Mouse (Mus musculus) embryonic facial prominence, embryonic 14.5 days (tissue): ENCODE data around the gene Nkpd1. TPM values are rescaled to one million over a fixed set of nuclear protein-coding genes. Genes with fewer than 3 reads are reported as not detected.

ENCODE experiments used
- ATAC-seq: fragments of 200-750 bp; cut with Nextera tagmentation; 2 replicates; pipeline ENCODE4 v1.8.0; 2017; ENCODE audit warnings: low read depth, moderate number of reproducible peaks, moderate TSS enrichment
- DNase-seq: peaks from one replicate; pipeline ENCODE4 v3.0.0-alpha.2; 2015; ENCODE audit warnings: low spot score
- H3K27ac ChIP-seq: fragments of 300-500 bp; sonication (generic); replicated peaks from 2 replicates; pipeline ENCODE4 v1.5.1; 2014; ENCODE audit warnings: low read depth, mild to moderate bottlenecking, low read length, moderate library complexity
- H3K27me3 ChIP-seq: fragments of 300-500 bp; sonication (generic); replicated peaks from 2 replicates; pipeline ENCODE4 v1.6.1; 2014; ENCODE audit warnings: low read length; ENCODE audit not compliant: control insufficient read depth, insufficient read depth
- H3K36me3 ChIP-seq: fragments of 300-500 bp; sonication (generic); 2 replicates; pipeline ENCODE4 v1.6.1; 2014; ENCODE audit warnings: low read length, mixed read lengths; ENCODE audit not compliant: control insufficient read depth, insufficient read depth
- H3K4me1 ChIP-seq: fragments of 300-500 bp; sonication (generic); 2 replicates; pipeline ENCODE4 v1.6.1; 2014; ENCODE audit warnings: antibody characterized with exemption, low read length; ENCODE audit not compliant: control insufficient read depth, insufficient read depth
- H3K4me2 ChIP-seq: fragments of 300-500 bp; sonication (generic); 2 replicates; pipeline ENCODE4 v1.6.1; 2014; ENCODE audit warnings: low read depth, mild to moderate bottlenecking, low read length, moderate library complexity, mixed read lengths
- H3K4me3 ChIP-seq: fragments of 300-500 bp; sonication (generic); 2 replicates; pipeline ENCODE4 v1.5.1; 2014; ENCODE audit warnings: low read depth, mild to moderate bottlenecking, low read length
- H3K9ac ChIP-seq: fragments of 300-500 bp; sonication (generic); 2 replicates; pipeline ENCODE4 v1.6.1; 2014; ENCODE audit warnings: low read depth, mild to moderate bottlenecking, low read length, moderate library complexity, mixed read lengths
- H3K9me3 ChIP-seq: fragments of 300-500 bp; sonication (generic); 2 replicates; pipeline ENCODE4 v1.6.1; 2016; ENCODE audit warnings: low read length; ENCODE audit not compliant: control insufficient read depth
- WGBS: fragments of 180-500 bp; shearing (Covaris S2); extraction: QIAGEN DNeasy Blood & Tissue Kit; methylation state at CpG from one replicate; pipeline ENCODE4 v1.1.7; 2014; 5-methylcytosine and 5-hydroxymethylcytosine counted together
- polyA plus RNA-seq: library from polyadenylated mRNA; unstranded; fragments of >200 nt; fragmentation: Nextera tagmentation; extraction: Ambion mirVana; gene quantifications from 2 replicates; pipeline ENCODE4 v1.2.1, GENCODE M21; 2014

Gene Nkpd1
- polyA plus RNA-seq, 1 experiment from 2014 or later = 0.42 TPM

DNA sequence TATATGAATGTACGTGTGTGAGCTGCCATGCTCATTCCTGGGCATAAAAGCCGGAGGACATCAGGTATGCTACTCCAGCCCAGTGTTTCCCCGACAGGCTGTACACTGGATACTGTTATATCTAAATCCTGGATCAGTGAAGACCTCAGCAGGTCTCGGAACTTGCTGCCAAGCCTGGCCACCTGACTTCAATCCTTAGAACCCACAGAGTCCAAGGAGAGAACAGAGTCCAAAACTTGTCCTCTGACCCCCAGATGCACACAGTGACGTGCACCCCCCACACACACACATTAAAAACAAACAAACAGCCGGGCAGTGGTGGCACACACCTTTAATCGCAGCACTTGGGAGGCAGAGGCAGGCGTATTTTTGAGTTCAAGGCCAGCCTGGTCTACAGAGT, 49.8 kb downstream of the Nkpd1 start:
- Histone ChIP-seq H3K27ac (no peak overlapping the region), H3K27me3 (no peaks in the 10 kb centered on the region), H3K9me3 (0 out of 2 replicates have a peak, but pooled peaks cover 4% of the 10 kb centered on the region), H3K9ac (no peak overlapping the region), H3K4me1 (peaks cover 10% of the 10 kb centered on the region; the same call in 1 of the 2 replicates), H3K4me3 (no peak overlapping the region), H3K36me3 (peaks cover 48% of the 10 kb centered on the region), H3K4me2 (no peak overlapping the region)
- no peak for DNase-seq
- no peak for ATAC-seq
- 92% methylated on average over 8 of the region's 8 CpGs for WGBS

DNA sequence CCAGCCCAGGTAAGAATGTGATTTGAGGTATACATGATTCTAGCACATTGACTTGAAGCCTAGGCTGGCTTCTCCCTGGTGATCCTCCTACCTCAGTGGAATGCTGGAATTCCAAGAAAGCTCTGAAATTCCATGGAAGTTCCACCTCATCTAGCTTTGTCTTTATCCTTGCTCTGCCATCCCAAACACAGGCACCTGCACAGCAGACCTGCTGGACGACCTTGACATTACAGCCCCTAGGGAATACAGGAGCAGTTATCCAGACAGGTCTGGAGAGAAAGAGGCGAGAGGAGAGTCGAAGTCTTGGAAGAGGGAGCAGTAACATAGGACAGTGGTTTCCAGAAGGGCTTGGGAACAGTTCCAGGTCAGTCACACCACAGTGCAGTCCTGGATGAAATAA, 52.0 kb downstream of the Nkpd1 start:
- Histone ChIP-seq H3K36me3 (peaks cover 38% of the 10 kb centered on the region), H3K4me2 (no peak overlapping the region), H3K27ac (no peak overlapping the region), H3K9me3 (0 out of 2 replicates have a peak, but pooled peaks cover 4% of the 10 kb centered on the region), H3K4me3 (no peak overlapping the region), H3K27me3 (no peaks in the 10 kb centered on the region), H3K4me1 (peaks cover 12% of the 10 kb centered on the region; the same call in 1 of the 2 replicates), H3K9ac (no peak overlapping the region)
- DNase-seq (no peak), ATAC-seq (no peak)
- 71% methylated on average over 3 of the region's 3 CpGs for WGBS

DNA sequence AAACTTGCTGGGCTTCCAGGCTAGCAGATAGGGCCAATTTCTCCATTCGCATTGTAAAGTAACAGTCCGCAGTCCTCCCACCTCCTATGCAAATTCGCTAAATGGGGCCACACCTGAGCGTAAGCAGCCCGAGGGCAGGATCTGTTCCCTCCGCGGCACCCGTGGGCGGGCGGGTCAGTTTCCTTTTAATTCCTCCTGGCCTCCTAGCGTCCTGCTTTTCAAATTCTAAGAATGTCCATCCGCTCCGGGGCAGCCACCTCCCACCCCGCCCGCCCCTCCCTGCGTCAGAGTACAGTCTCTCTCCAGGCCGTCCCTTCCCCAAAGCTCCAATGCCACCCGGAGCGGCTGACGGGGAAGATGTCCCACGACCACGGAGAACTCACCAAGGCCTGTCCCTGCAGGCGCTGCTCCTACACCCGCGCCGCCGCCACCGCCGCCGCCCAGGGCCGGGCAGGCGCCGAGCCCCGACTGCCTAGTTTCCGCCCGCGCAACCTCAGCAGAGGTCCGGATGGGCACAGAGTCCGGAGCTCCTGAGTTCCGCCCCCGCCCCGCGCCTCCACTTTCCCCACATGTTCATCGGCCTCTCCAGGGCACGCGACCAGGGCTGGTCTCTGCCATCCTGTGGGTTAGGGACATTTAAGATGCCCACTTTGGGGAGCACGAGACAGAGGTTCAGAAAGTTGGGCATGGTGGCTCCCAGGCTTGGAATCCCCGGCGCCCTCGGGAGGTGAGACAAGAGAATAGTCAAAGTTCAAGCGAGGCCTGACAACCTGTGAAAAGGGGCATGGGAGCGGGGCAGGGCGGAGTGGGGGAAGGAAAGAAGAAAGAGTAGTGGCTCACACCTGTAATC, 55.5 kb downstream of the Nkpd1 start:
- DNase-seq (peak; percentile 76), ATAC-seq (peak; percentile 90)
- no peaks in the 10 kb centered on the region for H3K9me3 ChIP-seq
- H3K4me1 ChIP-seq = peaks cover 25% of the 10 kb centered on the region
- peak overlapping the region; percentile 76 for H3K4me3 ChIP-seq
- under 1% methylated on average over 37 of the region's 53 CpGs for WGBS
- peak overlapping the region; percentile 76 for H3K27ac ChIP-seq
- peaks cover 14% of the 10 kb centered on the region for H3K36me3 ChIP-seq
- H3K4me2 ChIP-seq = peak overlapping the region; percentile 85
- peaks cover 23% of the 10 kb centered on the region for H3K27me3 ChIP-seq
- H3K9ac ChIP-seq = peak overlapping the region; percentile 85

DNA sequence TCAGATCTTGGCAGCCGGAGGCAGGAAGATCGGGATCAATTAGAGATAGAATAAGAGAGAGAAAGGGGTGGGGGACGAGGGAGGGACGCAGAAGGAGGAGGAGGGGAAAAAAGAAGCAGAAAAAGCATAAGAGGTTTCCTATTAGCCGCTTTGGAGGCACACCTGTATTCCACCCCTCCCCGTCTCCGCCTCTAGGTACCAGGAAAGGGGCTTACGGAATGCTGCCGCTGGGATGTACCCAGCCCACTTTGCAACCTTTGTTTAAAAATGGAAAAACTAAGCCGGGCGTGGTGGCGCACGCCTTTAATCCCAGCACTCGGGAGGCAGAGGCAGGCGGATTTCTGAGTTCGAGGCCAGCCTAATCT, 56.1 kb downstream of the Nkpd1 start:
- DNase-seq = no peak
- 21% methylated on average over 16 of the region's 16 CpGs for WGBS
- Histone ChIP-seq H3K9ac (peak overlapping the region; percentile 85), H3K4me2 (peak overlapping the region; percentile 85), H3K27ac (peak overlapping the region; percentile 76), H3K4me3 (peak overlapping the region; percentile 76), H3K36me3 (peaks cover 14% of the 10 kb centered on the region), H3K9me3 (no peaks in the 10 kb centered on the region), H3K27me3 (peaks cover 29% of the 10 kb centered on the region), H3K4me1 (peaks cover 27% of the 10 kb centered on the region)
- no peak for ATAC-seq

Other genes starting within 250 kb of the Nkpd1 start
- gene Vasp, start 246.0 kb upstream of the Nkpd1 start, polyA plus RNA-seq = 70.0 and 70.7 TPM in 2 replicates
- gene Ppm1n, start 237.8 kb upstream of the Nkpd1 start, polyA plus RNA-seq = 0.49 TPM in 1 of 2 replicates, not detected in the other
- 53.7 and 57.0 TPM in 2 replicates for gene Rtn2, start 235.2 kb upstream of the Nkpd1 start, polyA plus RNA-seq
- 0.15 and 0.28 TPM in 2 replicates for gene Fosb, start 207.8 kb upstream of the Nkpd1 start, polyA plus RNA-seq
- gene Ercc1, start 173.1 kb upstream of the Nkpd1 start, polyA plus RNA-seq = 64.0 and 75.1 TPM in 2 replicates
- gene Cd3eap, start 158.4 kb upstream of the Nkpd1 start, polyA plus RNA-seq = 18.8 and 21.6 TPM in 2 replicates
- 11.2 and 11.6 TPM in 2 replicates for gene Ppp1r13l, start 158.1 kb upstream of the Nkpd1 start, polyA plus RNA-seq
- 10.9 and 14.7 TPM in 2 replicates for gene Ercc2, start 135.8 kb upstream of the Nkpd1 start, polyA plus RNA-seq
- gene Klc3, start 113.7 kb upstream of the Nkpd1 start, polyA plus RNA-seq = 10.2 and 15.3 TPM in 2 replicates
- 348 and 732 TPM in 2 replicates for gene Ckm, start 113.1 kb upstream of the Nkpd1 start, polyA plus RNA-seq
- gene Mark4, start 59.0 kb upstream of the Nkpd1 start, polyA plus RNA-seq = 10.5 and 10.9 TPM in 2 replicates
- 1.4 and 1.7 TPM in 2 replicates for gene Exoc3l2, start 54.5 kb upstream of the Nkpd1 start, polyA plus RNA-seq
- 0.74 and 0.93 TPM in 2 replicates for gene Bloc1s3, start 9.5 kb upstream of the Nkpd1 start, polyA plus RNA-seq
- 61.8 and 67.3 TPM in 2 replicates for gene Trappc6a, start 9.4 kb upstream of the Nkpd1 start, polyA plus RNA-seq
- gene Ppp1r37, start 45.2 kb downstream of the Nkpd1 start, polyA plus RNA-seq = 4.9 and 5.7 TPM in 2 replicates
- gene Zfp296, start 59.4 kb downstream of the Nkpd1 start, polyA plus RNA-seq = 0.48 and 1.2 TPM in 2 replicates
- 142 and 151 TPM in 2 replicates for gene Gemin7, start 59.8 kb downstream of the Nkpd1 start, polyA plus RNA-seq
- 36.0 and 47.5 TPM in 2 replicates for gene Clasrp, start 86.6 kb downstream of the Nkpd1 start, polyA plus RNA-seq
- 9.9 and 11.5 TPM in 2 replicates for gene Relb, start 111.6 kb downstream of the Nkpd1 start, polyA plus RNA-seq
- gene Clptm1, start 147.2 kb downstream of the Nkpd1 start, polyA plus RNA-seq = 77.9 and 87.9 TPM in 2 replicates
- gene Apoc2, start 160.1 kb downstream of the Nkpd1 start, polyA plus RNA-seq = 0.78 and 0.80 TPM in 2 replicates
- not detected in 2 replicates for gene Gm44805, start 163.6 kb downstream of the Nkpd1 start, polyA plus RNA-seq
- gene Apoc4, start 163.6 kb downstream of the Nkpd1 start, polyA plus RNA-seq = not detected in 2 replicates
- gene Apoc1, start 174.8 kb downstream of the Nkpd1 start, polyA plus RNA-seq = 16.1 and 19.0 TPM in 2 replicates
- 482 and 510 TPM in 2 replicates for gene Apoe, start 181.3 kb downstream of the Nkpd1 start, polyA plus RNA-seq
- gene Tomm40, start 197.6 kb downstream of the Nkpd1 start, polyA plus RNA-seq = 114 and 125 TPM in 2 replicates
- gene Nectin2, start 232.6 kb downstream of the Nkpd1 start, polyA plus RNA-seq = 55.2 and 62.0 TPM in 2 replicates